Mouse (Mus musculus) stomach, embryonic 14.5 days (tissue): ENCODE results near the gene Meis1. TPM values are rescaled to one million over a fixed set of nuclear protein-coding genes. Genes with fewer than 3 reads are reported as not detected.
A peak's percentile ranks its signal among the peaks of the same experiment; 100 is the strongest.

ENCODE experiments used
- ATAC-seq: fragments of 200-750 bp; cut with Nextera tagmentation; 2 replicates; pipeline ENCODE4 v1.8.0; 2017; ENCODE audit warnings: low read depth, moderate TSS enrichment; ENCODE audit not compliant: insufficient number of reproducible peaks, insufficient read depth, low FRiP score
- H3K27ac ChIP-seq: fragments of 300-500 bp; sonication (generic); 2 replicates; pipeline ENCODE4 v1.5.1; 2014; ENCODE audit warnings: mild to moderate bottlenecking, low read length, moderate library complexity, mixed read lengths
- H3K27me3 ChIP-seq: fragments of 300-500 bp; sonication (generic); 2 replicates; pipeline ENCODE4 v1.6.1; 2014; ENCODE audit warnings: low read length, control low read depth, mixed read lengths; ENCODE audit not compliant: control insufficient read depth, insufficient read depth
- H3K36me3 ChIP-seq: fragments of 300-500 bp; sonication (generic); 2 replicates; pipeline ENCODE4 v1.6.1; 2014; ENCODE audit warnings: mild to moderate bottlenecking, control low read depth, low read length, moderate library complexity, mixed read lengths; ENCODE audit not compliant: control insufficient read depth, insufficient read depth
- H3K4me1 ChIP-seq: fragments of 300-500 bp; sonication (generic); 2 replicates; pipeline ENCODE4 v1.6.1; 2014; ENCODE audit warnings: low read length, control low read depth, mixed read lengths; ENCODE audit not compliant: control insufficient read depth, insufficient read depth
- H3K4me2 ChIP-seq: fragments of 300-500 bp; sonication (generic); replicated peaks from 2 replicates; pipeline ENCODE4 v1.6.1; 2014; ENCODE audit warnings: low read depth, low read length, control low read depth
- H3K4me3 ChIP-seq: fragments of 300-500 bp; sonication (generic); 2 replicates; pipeline ENCODE4 v1.5.1; 2014; ENCODE audit warnings: low read depth, low read length, control low read depth
- H3K9ac ChIP-seq: fragments of 300-500 bp; sonication (generic); replicated peaks from 2 replicates; pipeline ENCODE4 v1.6.1; 2014; ENCODE audit warnings: low read depth, mild to moderate bottlenecking, control low read depth, low read length, moderate library complexity, mixed read lengths
- H3K9me3 ChIP-seq: fragments of 300-500 bp; sonication (generic); 2 replicates; pipeline ENCODE4 v1.6.1; 2016; ENCODE audit warnings: low read depth, low read length, control low read depth; ENCODE audit not compliant: control insufficient read depth
- WGBS: fragments of 180-500 bp; shearing (Covaris S2); extraction: QIAGEN DNeasy Blood & Tissue Kit; methylation state at CpG from one replicate; pipeline ENCODE4 v1.1.7; 2014; 5-methylcytosine and 5-hydroxymethylcytosine counted together
- polyA plus RNA-seq: library from polyadenylated mRNA; unstranded; fragments of >200 nt; fragmentation: Nextera tagmentation; extraction: Ambion mirVana; gene quantifications from 2 replicates; pipeline ENCODE4 v1.2.1, GENCODE M21; 2014

Gene Meis1
- polyA plus RNA-seq, 1 experiment from 2014 or later, result 155 TPM

GRCm38 (mm10) chr11:18971551-18971950 is 47.2 kb downstream of the Meis1 start:
- Histone ChIP-seq H3K4me3 (no peak overlapping the region), H3K27ac (no peak overlapping the region), H3K9ac (no peak overlapping the region), H3K9me3 (no peaks in the 10 kb centered on the region), H3K27me3 (no peaks in the 10 kb centered on the region), H3K4me1 (peaks cover 10% of the 10 kb centered on the region; the same call in 1 of the 2 replicates), H3K4me2 (no peak overlapping the region), H3K36me3 (peaks cover 32% of the 10 kb centered on the region)
- WGBS, result 26% methylated on average over 3 of the region's 3 CpGs
- ATAC-seq, result no peak

DNA sequence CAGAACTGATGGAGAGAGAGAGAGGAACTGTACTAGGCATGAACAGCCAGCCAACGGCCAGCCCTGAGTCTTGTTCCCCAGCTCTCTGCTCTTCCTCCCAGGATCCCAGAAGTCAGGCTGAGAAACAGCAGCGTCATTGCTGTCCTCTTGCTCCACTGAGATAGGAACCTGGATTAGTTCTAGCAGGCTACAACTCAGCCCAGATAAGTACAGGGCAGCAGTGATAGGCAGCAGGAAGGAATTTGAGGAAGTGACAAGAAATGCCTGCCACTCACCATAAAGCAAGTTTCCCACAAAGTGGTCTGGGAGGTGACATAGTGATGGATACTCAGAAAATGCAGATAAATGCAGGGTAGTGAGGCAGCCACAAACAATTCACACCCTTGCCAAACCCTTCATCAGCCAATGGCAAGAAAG is 48.9 kb downstream of the Meis1 start:
- Histone ChIP-seq H3K27ac (no peak overlapping the region), H3K9ac (no peak overlapping the region), H3K9me3 (no peaks in the 10 kb centered on the region), H3K4me1 (peaks cover 17% of the 10 kb centered on the region), H3K36me3 (peaks cover 20% of the 10 kb centered on the region), H3K4me3 (no peak overlapping the region), H3K27me3 (no peaks in the 10 kb centered on the region), H3K4me2 (no peak overlapping the region)
- ATAC-seq, result no peak
- 70% methylated on average over 2 of the region's 2 CpGs for WGBS

- Histone ChIP-seq H3K9ac (no peak overlapping the region), H3K36me3 (peaks cover 23% of the 10 kb centered on the region), H3K9me3 (no peaks in the 10 kb centered on the region), H3K4me1 (peaks cover 27% of the 10 kb centered on the region), H3K4me3 (no peak overlapping the region), H3K4me2 (no peak overlapping the region), H3K27me3 (no peaks in the 10 kb centered on the region), H3K27ac (no peak overlapping the region; the same call in 1 of the 2 replicates)
- ATAC-seq, result no peak
- 56% methylated on average over 5 of the region's 5 CpGs for WGBS
These were observed 54.4 kb downstream of the Meis1 start for GRCm38 (mm10) chr11:18964418-18964817.

GRCm38 (mm10) chr11:18963202-18964136 is 55.3 kb downstream of the Meis1 start:
- Histone ChIP-seq H3K27me3 (no peaks in the 10 kb centered on the region), H3K36me3 (peaks cover 14% of the 10 kb centered on the region), H3K9me3 (no peaks in the 10 kb centered on the region), H3K4me2 (no peak overlapping the region), H3K9ac (no peak overlapping the region), H3K4me3 (no peak overlapping the region), H3K27ac (no peak overlapping the region), H3K4me1 (peaks cover 36% of the 10 kb centered on the region)
- 38% methylated on average over 15 of the region's 15 CpGs for WGBS
- no peak for ATAC-seq

DNA sequence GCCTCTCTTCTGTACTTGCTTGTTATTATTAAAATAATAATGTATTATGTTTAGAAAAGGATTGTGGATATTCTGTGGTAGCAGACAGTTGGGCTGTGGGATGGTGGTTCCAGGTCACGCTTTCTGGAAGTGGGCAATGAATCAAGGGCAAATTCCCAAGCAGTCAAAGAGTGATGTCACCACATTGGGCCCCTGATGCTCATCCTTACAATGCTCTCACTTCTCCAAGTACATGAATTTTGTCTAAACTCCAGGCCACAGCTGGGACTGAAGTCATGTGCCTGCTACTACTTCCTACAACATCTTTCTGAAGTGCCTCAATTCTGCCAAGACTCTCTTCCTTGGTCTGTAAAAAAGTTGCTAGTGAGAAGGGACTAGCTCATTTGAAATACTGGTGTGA is 59.3 kb downstream of the Meis1 start:
- no peak for ATAC-seq
- peaks cover 47% of the 10 kb centered on the region for H3K4me1 ChIP-seq
- H3K9ac ChIP-seq, result no peak overlapping the region
- 60% methylated on average over 1 of the region's 1 CpGs for WGBS
- H3K27ac ChIP-seq, result no peak overlapping the region
- H3K4me3 ChIP-seq, result no peak overlapping the region
- H3K4me2 ChIP-seq, result no peak overlapping the region
- no peaks in the 10 kb centered on the region for H3K27me3 ChIP-seq
- no peaks in the 10 kb centered on the region for H3K9me3 ChIP-seq
- H3K36me3 ChIP-seq, result peaks cover 14% of the 10 kb centered on the region

DNA sequence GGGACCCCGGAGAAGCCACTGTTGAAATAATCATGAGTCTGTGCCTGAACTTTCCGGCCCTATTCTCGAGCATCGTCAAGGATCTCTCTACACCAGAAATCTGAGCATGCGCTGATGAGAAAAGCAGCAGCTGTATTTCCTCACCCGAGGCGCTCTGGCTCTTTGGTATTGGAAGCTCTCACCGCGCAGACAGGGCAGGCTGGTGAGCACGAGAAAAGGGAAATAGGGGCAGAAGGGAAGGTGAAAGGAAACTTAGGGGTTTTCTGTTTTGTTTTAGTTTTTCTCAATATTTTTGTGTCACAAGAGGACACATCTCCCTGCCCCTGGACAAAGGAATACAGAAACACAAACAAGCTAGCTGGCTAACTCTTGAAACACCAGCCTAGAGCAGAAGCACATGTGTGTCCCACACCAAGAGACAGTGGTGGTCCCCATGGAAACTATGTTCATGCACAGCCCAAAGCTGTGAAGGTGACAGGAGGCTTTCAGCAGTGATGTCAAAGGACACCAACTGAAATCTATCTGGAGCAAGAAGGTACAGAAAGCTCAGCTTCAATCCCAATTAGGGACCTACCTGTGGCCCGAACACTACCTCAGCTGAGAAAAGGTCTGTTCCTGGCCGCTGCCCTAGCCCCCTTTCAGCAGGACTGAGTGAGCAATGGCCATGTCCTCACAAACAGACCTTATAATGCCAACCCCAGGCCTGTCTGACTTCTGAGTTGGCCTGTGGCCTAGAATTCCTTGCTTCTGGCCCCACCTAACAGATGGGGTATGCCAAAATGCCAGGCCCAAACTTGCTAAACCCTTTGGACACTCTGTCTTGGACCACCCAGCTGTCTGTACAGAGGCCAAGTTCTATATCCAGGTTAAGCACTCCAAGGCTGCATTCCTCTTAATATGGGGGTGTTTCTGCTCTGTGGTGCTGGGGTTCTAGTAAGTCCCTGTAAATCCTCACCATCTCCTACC is 60.7 kb downstream of the Meis1 start:
- Histone ChIP-seq H3K27me3 (no peaks in the 10 kb centered on the region), H3K4me3 (no peak overlapping the region), H3K27ac (peak overlapping the region; percentile 82), H3K36me3 (peaks cover 19% of the 10 kb centered on the region), H3K4me2 (0 out of 2 replicates have a peak overlapping the region, but pooled peaks have one; percentile 20), H3K9ac (no peak overlapping the region), H3K4me1 (peaks cover 50% of the 10 kb centered on the region), H3K9me3 (no peaks in the 10 kb centered on the region)
- 21% methylated on average over 12 of the region's 12 CpGs for WGBS
- ATAC-seq, result peak; percentile 53; the same call in 1 of the 2 replicates

GRCm38 (mm10) chr11:18957097-18957804 is 61.5 kb downstream of the Meis1 start:
- ATAC-seq, result peak; percentile 54

GRCm38 (mm10) chr11:18955969-18956368 is 62.8 kb downstream of the Meis1 start:
- Histone ChIP-seq H3K27me3 (no peaks in the 10 kb centered on the region), H3K36me3 (peaks cover 11% of the 10 kb centered on the region), H3K4me3 (no peak overlapping the region), H3K4me1 (peaks cover 39% of the 10 kb centered on the region), H3K9me3 (no peaks in the 10 kb centered on the region), H3K9ac (no peak overlapping the region), H3K4me2 (no peak overlapping the region), H3K27ac (no peak overlapping the region)
- ATAC-seq, result no peak
- 60% methylated on average over 7 of the region's 7 CpGs for WGBS

More at GRCm38 (mm10) chr11:18957097-18957804, 61.5 kb downstream of the Meis1 start:
- Histone ChIP-seq H3K4me2 (0 out of 2 replicates have a peak overlapping the region, but pooled peaks have one; percentile 20), H3K27me3 (no peaks in the 10 kb centered on the region), H3K9me3 (no peaks in the 10 kb centered on the region), H3K36me3 (peaks cover 19% of the 10 kb centered on the region), H3K4me3 (no peak overlapping the region), H3K9ac (no peak overlapping the region), H3K27ac (peak overlapping the region; percentile 82), H3K4me1 (peaks cover 48% of the 10 kb centered on the region)
- WGBS, result 23% methylated on average over 12 of the region's 12 CpGs
